ENCODE assay signal across 8 mouse cellular contexts in the genomic region with DNA sequence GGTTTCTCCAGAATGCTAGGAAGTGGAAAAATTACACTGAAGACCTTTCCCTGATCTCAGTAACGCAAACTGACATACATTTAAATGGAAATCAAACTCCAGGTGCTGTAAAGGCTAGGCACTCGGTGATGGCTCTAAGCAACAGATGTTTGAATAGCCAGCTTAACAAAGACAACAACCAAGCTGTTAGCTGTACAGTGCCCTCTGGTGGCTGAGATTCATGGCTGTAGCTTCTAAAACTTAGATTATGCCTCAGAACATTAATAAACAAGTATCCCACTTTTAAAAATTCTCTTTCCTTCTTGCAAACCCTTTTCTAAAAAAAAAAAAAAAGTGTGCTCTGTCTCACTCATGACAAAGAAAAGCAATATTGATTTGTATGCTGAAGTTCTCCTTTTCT.
DNase-seq lines count a peak whose midpoint lies in the region; ATAC-seq and TF ChIP-seq lines count a peak whose summit lies in the region.

No protein-coding gene starts in this region.

- H3K36me3 ChIP-seq in thymus, adult 2 months (ENCODE audit: control insufficient read depth, insufficient read depth, low read length): no peaks in the 10 kb centered on the region
- no peaks in the 10 kb centered on the region for H3K36me3 ChIP-seq in forebrain, postnatal 0 days (ENCODE audit: insufficient read depth)

- H3K27me3 ChIP-seq in thymus, adult 2 months (ENCODE audit: control insufficient read depth, insufficient read depth, low read length): no peaks in the 10 kb centered on the region
- no peaks in the 10 kb centered on the region for H3K27me3 ChIP-seq in forebrain, postnatal 0 days (ENCODE audit: insufficient read depth, low read length)

- ATAC-seq in CD4-positive, CD25-positive, alpha-beta regulatory T cell, adult 4 months: no peak
- no peak for ATAC-seq in forebrain, postnatal 0 days

- H3K9me3 ChIP-seq in forebrain, postnatal 0 days (ENCODE audit: low read length): no peaks in the 10 kb centered on the region

- TF ChIP-seq POLR2A in thymus, adult 2 months (IDR thresholded peaks at IDR 0.05; ENCODE audit: control insufficient read depth, extremely low read depth, insufficient read depth, low read length, poor library complexity): no peak

- H3K4me1 ChIP-seq in thymus, adult 2 months (replicated peaks; ENCODE audit: control insufficient read depth, insufficient read depth, low read length): no peaks in the 10 kb centered on the region
- H3K4me1 ChIP-seq in forebrain, postnatal 0 days (ENCODE audit: insufficient read depth): no peaks in the 10 kb centered on the region

- WGBS in thymus, adult 2 months: 18% methylated on average over 2 of the region's 2 CpGs
- WGBS in forebrain, postnatal 0 days: 11% methylated on average over 2 of the region's 2 CpGs

- H3K27ac ChIP-seq in thymus, adult 2 months (ENCODE audit: control insufficient read depth, insufficient read depth, low read length): no peak overlapping the region
- H3K27ac ChIP-seq in forebrain, postnatal 0 days (ENCODE audit: low read depth, low read length): no peak overlapping the region

- H3K4me3 ChIP-seq in thymus, adult 2 months (ENCODE audit: control insufficient read depth, insufficient read depth, low read length): no peak overlapping the region
- H3K4me3 ChIP-seq in forebrain, postnatal 0 days (ENCODE audit: low read depth, low read length): no peak overlapping the region

- peak; percentile 0 for DNase-seq in CD4-positive, CD25-positive, alpha-beta regulatory T cell, adult 2 months (ENCODE audit: low read depth, low spot score)
- DNase-seq in thymus, postnatal 14 days: peak; percentile 3
- DNase-seq in thymus, adult 2 months: no peak
- DNase-seq in forebrain, postnatal 0 days: peak; percentile 64
- DNase-seq in kidney, postnatal 10 days: peak; percentile 85
- DNase-seq in lung, postnatal 14 days: peak; percentile 74
- DNase-seq in urinary bladder, postnatal 36 days (ENCODE audit: low spot score in 2 of 2): peak; percentile 37 to 58

- no peak for TF ChIP-seq CTCF in thymus, adult 2 months (IDR thresholded peaks at IDR 0.05; ENCODE audit: borderline replicate concordance, control insufficient read depth, extremely low read depth, insufficient read depth, low read length, poor library complexity)
- peak; percentile 74 for TF ChIP-seq CTCF in forebrain, postnatal 0 days (IDR thresholded peaks at IDR 0.05; ENCODE audit: low read depth)

- H3K9ac ChIP-seq in forebrain, postnatal 0 days: no peak overlapping the region

- no peak overlapping the region for H3K4me2 ChIP-seq in forebrain, postnatal 0 days (ENCODE audit: low read depth)
